Mouse (Mus musculus): ENCODE measurements around the gene Dctn5. TPM values are rescaled to one million over a fixed set of nuclear protein-coding genes. Genes with fewer than 3 reads are reported as not detected.

Gene Dctn5
- 10 to 100 TPM; 89.5 to 95.1 TPM for total RNA-seq (2021)
- long read RNA-seq, experiment 1, transcript Dctn5-201 (6 exons, 1,532 nt) = major isoform, 66 of 101 reads
- long read RNA-seq, experiment 1, transcript Dctn5-202 (5 exons, 2,506 nt) = minor isoform, 10 of 101 reads
- long read RNA-seq, experiment 1, partial matches to known transcripts = 1 of 101 reads
- long read RNA-seq, experiment 1, other reads (novel, unspliced or antisense) = 24 of 101 reads
- long read RNA-seq, experiment 2, transcript Dctn5-202 (5 exons, 2,506 nt) = minor isoform, 5 of 87 reads
- long read RNA-seq, experiment 2, transcript Dctn5-201 (6 exons, 1,532 nt) = major isoform, 55 of 87 reads
- long read RNA-seq, experiment 2, partial matches to known transcripts = 13 of 87 reads
- long read RNA-seq, experiment 2, other reads (novel, unspliced or antisense) = 14 of 87 reads

DNA sequence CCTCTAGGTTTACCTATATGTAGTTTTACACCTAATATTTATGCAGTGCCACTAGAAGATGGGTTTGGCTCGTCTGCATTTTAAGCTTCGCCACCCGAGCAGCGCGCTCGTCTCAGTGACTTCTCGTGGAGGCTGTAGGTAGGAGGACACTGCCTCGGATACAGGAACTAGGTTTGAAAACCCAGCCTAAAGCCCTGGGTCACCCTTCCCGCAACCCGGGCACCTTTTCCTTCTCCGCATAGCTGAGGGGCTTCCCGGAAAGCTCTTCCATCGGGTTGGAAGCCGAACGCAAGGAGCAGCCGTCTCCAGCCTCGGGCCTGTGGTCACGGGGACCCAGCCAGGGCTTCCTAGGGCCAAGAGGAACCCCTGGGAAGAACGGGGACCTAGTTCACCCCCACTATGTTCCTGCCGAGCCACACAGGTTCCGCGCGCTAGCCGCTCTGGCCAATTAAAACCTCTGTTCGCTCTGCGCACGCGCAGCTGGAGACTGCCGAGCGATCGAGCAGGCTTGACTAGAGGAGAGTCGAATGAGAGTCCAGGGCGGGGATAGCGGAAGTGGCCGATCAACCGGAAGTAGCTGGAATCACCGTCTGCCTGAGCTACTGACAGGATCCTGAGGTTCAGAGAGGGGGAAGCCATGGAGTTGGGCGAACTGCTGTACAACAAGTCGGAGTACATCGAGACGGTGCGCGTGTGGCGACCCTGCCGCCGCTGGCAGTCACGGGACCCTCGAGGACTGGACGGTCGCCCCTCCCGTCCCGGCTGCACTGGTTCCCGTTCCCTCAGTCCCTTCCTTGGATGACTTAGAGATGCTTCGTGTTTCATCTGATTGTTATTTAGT, at the start of gene Dctn5, which contains the start of gene Palb2:
Gene Dctn5 (plus strand): TSS at position 545 of the 841 bp plus-strand sequence.
Gene Palb2 (minus strand): TSS at position 489 of the 841 bp plus-strand sequence.
- DNase-seq (ENCODE audit: low spot score in 2 of 2) = peak; percentile 98 to 100

DNA sequence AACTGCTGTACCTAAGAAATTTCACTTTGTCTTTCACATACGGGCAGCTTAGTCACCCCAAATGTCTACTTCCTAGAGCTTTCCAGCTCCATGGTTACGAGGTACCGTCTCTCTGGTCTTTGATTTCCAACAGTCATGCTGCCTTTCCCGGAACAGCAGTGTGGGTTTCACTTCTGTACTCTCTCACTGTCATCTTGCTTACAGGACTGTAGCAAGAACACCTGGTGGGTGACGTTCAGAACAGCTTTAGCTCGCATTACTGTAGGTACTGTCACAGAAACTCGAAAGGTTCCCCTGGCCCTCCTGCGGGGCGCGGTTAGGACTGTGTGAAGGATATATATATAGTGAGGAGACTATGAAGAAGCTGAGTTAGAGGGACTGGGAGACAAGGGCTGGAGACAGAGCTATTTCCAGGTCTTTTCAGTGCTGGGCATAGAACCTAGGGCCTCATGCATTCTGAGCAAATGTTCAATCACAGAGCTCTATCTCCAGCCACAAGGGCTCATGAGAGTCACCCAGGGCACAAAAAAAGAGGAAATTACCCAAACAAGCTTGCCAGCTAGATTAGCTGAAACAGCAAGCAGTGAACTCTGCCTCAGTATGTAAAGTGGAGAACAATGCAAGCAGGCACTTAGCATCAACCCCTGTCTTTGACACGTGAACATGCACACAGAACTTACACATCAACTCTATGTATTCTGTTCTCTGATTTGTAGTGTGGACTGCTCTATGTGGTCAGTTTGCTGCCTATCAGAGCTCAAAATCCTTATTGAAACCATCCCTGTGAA, 45.5 kb upstream of the Dctn5 start:
- no peak for DNase-seq (ENCODE audit: low spot score in 2 of 2)

DNA sequence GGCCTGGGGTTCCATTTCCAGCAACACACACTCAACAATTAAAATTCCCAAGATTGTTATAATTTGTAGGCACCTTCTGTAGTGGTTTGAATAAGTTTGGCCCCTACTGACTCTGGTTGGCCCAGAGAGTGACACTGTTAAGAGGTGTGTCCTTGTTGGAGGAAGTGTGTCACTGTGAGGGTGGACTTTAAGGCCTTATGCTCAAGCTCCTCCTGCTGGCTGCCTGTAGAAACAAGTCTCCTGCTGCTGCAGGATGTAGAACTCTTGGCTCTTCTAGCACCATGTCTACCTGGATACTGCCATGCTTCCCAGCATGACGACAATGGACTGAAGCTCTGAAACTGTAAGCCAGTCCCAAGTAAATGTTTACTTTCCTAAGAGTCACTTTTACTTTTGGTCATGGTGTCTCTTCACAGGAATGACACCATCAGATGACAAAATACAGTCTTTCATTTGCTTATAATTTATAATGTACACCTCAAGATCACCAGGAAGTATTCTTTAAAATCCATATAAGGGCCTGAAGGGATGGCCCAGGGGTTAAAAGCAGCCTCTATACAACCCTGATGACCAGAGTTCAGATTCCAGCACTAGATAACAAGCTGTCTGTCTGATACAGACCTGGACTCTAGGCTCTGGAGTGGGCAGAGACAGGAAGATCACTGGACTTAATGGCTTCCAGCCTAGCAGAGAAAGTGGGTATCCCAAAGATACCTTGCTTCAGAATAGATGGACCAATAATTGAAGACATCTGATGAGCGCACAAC, 38.1 kb upstream of the Dctn5 start:
- no peak for DNase-seq (ENCODE audit: low spot score in 2 of 2)

DNA sequence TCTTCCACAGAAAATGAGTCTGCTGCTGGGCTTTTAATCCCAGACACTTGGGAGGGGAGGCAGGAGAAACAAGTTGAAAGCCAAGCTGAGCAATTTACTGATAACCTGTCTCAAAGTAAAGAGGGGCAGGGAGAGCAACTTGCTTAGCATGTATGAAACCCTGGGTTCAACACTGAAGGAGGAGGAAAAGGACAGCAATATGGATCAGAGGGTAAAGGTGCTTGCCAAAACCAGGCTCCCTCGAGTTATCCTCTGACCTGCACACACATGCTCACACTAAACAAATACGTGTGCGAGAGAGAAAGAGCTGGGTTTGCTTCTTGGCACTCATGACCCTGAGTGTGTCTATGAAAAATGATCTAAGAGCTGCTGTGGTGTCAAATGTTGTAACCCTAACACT, 34.8 kb upstream of the Dctn5 start:
- no peak for DNase-seq (ENCODE audit: low spot score in 2 of 2)

DNA sequence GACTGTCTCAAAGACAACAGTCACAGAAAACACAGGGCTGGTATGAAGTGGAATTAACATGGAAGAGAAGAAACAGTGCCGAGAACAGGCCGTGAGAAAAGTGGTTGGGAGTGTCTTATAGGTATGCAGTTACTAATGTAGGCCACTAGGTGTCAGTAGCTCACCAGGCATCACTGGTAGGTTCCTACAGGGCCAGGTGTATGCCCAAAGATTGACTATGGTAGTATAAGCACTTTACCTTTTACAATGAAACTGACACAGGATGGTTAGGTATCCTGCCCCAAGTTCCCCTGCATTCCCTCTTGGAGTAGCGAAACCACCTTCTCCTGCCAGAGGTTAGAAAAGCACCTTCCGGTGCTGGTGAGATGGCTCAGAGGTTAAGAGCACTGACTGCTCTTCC, 33.6 kb upstream of the Dctn5 start:
- DNase-seq (ENCODE audit: low spot score in 2 of 2) = peak; percentile 17 to 26

DNA sequence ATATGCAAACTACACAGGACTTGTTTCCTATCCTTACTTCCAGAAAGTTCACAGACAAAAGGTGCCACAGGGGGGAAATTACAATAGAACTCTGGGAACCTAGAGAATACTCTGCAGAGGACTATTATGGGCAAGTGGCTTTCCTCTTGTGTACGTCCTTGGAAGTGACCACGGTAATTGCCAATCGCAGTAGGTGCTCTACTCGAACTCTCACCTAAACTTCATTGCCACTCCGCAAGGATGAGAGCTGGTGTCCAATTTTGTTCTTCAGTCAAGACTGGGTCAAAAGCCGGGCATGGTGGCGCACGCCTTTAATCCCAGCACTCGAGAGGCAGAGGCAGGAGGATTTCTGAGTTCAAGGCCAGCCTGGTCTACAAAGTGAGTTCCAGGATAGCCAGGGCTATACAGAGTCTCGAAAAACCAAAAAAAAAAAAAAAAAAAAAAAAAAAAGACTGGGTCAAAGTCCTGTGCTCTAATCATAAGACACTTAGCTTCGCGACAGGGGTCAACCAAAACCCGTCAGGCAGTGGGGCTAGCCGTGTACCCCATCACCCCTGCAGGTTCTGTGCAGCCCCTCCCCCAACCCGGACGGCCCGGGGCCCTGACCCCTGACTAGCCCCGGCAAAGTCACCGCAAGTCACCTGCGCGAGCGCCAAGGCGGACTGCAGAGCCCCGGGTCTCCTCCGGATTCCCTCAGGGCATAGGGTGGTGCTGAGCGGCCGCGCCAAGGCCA, 31.7 kb upstream of the Dctn5 start:
- peak in 1 of 2 experiments; percentile 12 for DNase-seq (ENCODE audit: low spot score in 2 of 2)

DNA sequence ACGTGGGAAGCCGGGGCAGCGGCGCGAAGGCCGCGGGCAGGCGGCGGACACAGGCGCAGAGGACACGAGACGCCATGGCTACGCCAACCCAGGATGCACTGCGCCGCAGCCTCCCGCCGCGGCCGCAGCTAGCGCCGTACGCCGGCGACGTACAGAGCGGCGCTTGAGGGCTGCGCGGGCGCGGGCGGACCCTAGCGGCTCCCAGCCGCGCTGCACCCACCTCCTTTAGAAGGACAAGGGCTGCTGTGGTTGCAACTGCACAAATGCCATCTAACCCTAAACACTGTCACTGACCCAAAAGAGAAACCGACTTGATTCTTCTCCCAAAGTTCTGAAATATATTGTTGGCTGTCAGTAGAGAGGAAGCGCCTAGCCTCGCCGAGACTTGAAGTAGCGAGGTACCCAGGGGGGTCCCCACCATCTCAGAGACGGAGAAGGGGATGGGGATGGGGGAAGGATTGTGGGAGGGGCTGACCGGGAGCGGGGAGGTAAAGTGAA, 31.0 kb upstream of the Dctn5 start, which contains the start of gene Ndufab1:
Gene Ndufab1 (minus strand): TSS at position 140 of the 498 bp plus-strand sequence.
- peak; percentile 86 to 89 for DNase-seq (ENCODE audit: low spot score in 2 of 2)

DNA sequence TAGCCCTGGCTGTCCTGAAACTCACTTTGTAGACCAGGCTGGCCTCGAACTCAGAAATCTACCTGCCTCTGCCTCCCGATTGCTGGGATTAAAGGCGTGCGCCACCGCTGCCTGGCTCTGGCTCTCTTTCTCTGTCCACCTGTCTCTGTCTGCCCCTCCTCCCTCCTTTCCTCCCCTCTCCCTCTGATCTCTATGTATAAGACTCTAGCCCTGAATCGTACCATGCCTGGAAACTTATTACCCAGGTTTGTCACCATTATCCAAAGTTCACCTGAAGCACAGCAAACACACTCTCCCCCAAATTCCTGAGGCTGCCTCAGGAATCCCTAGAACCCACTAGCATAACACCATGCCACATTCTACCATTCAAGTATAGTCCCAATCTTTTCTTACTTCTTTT, 24.6 kb upstream of the Dctn5 start:
- DNase-seq (ENCODE audit: low spot score in 2 of 2) = no peak

DNA sequence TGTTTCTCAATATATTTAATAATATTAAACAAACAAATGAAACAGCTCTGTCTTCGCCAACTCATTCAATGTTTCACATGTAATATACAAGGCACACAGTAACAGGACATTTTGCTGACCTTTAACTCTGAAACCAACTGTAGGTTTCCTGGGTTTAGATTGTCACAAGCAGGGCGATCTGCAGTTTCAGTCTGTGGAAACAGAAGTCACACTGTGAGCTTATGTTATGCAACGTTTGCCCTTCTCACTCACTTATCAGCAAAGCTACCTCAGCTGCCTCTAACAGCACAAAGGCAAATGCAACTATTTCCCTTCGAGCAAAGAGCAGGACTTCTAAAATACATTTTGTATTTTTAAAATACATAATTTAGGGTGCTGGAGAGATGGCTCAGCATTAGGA, 9.3 kb upstream of the Dctn5 start:
- no peak for DNase-seq (ENCODE audit: low spot score in 2 of 2)

DNA sequence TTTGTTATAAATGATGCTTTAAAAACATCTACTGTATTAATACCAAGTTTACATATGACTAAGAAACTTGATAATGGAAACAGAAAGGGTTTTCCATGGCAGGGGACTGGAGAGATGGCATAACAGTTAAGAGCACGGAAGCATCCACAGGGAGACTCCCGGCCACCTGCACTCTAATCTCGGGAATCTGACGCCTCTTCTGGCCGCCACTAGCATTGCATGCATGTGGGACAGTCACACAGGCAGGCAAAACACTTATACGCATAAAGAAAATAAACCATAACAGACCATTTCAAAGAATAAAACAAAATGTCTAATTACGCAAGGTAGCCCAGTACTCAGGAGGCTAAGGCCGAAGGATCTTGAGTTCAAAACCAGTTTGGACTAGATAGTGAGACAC, 7.2 kb upstream of the Dctn5 start:
- DNase-seq (ENCODE audit: low spot score in 2 of 2) = no peak

DNA sequence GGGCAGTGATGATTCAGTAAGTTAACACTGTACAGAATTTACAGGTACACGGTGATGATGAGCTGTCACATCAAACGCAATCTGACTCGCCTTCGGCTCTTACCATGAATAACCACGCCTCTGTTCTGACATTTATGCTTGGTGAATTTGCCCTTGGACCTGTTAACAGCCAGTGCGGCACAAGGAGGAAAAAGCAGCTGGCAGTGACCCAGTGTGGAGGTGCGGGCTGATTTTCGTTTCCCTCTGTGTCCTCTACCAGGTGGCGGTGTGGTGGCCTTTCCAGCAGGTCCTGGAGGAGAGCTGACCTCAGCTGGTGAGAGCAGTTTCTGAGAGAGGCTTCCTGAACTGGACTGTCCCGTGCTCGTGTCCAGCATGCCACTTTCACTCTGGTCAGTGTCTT, 5.9 kb upstream of the Dctn5 start:
- no peak for DNase-seq (ENCODE audit: low spot score in 2 of 2)

DNA sequence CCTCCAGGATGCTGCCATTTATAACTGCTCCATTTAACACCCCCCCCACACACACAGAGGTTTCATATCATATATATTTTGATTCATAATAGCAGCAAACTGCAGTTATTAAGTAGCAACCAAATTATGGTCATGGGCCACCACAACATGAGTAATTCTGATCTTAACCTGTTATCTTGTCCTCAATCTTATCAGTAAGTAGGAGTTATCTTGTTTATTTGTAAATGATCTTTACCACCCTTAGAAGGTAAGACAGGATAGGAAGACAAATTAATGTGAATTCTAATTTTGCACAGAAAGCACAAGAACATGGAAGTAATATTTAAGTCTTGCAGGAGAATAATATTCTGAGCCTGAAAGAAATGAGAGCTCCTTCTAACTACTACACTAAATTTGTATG, 1.0 kb upstream of the Dctn5 start:
- no peak for DNase-seq (ENCODE audit: low spot score in 2 of 2)

DNA sequence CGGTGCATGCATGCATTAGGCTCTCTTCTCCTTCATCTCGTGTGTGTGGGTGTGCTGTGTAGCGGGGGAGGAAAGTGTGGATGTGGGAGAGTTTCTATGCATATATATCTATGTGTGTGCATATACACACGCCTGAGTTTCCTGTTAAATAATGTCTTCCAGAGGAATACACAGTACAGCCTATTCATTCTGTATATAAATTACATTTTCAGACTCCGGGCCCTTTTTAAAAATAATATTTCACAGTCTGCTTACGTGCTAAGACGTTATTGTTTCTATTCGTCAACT, 441 bp downstream of the Dctn5 start:
- no peak for DNase-seq (ENCODE audit: low spot score in 2 of 2)

DNA sequence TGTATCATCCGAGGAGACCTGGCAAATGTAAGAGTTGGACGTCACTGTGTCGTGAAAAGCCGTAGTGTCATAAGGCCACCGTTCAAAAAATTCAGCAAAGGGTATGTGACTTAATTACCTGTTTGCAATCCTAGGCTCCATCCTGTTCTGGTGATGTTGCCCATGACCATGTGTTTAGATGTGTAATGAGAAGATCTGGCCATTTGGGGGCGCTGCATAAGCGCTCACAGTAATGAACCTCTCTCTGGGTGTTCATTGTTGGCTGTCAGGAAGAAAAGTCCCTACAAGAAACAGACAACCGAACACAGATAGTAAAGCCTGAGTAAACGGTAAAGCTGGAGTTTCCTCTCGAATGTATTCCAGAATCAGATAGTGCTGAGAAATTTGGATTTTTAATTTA, 2.2 kb downstream of the Dctn5 start:
- no peak for DNase-seq (ENCODE audit: low spot score in 2 of 2)

DNA sequence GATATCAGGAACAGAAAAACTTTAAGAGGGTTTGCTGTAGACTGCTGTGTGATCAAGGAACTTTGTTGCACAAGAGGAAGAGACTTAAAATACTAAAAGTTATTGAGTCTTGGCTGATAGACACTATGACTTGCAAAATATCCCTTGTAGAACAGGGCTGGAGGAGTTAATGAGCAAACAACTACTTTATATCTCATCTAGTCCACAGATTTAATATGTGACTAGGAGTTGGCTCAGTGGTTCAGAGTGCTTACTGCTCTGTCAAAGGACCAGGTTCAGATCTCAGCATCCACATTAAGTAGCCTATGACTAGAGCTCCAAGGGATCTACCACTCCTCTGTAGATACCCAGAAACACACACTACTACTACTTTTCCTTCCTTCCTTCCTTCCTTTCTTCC, 4.2 kb downstream of the Dctn5 start:
- DNase-seq (ENCODE audit: low spot score in 2 of 2) = no peak

DNA sequence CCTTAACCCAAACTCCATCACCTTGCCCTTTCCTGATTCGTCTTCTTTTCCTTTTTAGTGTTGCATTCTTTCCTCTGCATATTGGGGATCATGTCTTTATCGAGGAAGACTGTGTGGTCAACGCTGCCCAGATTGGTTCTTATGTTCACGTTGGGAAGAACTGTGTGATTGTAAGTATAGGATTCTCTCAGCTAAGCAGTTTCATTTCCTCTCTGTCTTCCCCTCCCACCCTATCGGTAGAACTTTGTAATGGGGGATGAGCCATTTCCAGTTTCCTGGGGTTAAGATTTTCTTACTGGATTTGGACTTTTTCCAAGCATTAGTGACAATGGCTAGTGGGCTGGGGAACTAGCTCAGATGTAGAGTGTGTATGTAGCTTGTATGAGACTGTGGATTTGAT, 5.3 kb downstream of the Dctn5 start:
- no peak for DNase-seq (ENCODE audit: low spot score in 2 of 2)

DNA sequence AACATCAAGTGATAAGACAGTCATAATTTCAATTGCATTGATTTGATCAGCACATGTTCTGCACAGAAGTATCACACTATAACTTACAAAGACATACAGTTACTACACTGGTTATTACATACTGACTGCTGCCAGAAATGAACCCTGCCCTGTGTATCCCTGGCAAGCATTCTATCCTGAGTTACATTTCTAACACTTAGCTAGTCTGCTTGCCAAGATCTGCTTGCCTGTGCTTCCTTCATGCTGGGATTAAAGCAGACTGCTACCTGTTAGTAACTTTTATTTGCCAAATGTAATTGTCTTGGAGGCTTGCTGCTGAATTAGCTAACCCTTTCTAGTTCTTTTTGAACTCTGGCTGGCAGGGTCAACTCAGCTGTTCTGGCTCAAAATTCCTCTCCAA, 8.2 kb downstream of the Dctn5 start:
- no peak for DNase-seq (ENCODE audit: low spot score in 2 of 2)

DNA sequence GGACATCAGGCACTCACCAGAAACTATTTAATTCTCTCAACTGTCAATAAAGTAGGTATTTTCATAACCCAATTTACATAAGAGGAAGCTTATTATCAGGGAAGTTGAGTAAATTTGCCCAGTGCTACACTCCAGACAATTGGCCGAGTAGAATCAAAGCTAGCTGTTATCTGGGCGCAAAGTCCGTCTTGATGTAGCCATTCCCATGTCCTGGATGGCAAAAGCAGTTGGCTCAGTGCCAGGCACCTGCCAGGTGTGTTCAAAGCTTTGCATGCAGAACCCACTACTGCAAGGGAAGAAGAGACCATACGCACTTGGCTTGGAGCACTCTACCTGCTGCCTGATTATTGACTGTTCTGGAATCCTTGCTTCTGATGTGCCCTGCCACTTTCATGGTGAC, 19.6 kb downstream of the Dctn5 start:
- DNase-seq (ENCODE audit: low spot score in 2 of 2) = no peak

DNA sequence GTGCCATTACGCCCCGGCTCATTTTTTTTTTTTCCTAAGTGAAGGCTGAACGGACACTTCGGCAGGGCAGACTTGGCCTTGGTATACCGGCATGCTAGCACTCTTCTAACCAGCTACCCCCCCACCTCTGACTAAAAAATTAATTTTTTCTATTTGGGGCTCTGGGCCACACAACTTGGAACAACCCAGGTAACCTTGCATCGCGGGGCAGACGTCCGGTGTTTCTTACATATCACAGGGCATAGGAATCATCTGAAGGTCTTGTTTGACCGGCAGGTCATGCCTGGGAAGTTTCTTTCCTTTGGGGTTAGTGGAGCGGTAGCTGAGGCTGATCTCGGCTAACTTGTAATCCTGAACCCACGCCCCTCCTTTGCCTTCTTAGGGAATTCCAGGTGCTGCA, 25.6 kb downstream of the Dctn5 start:
- DNase-seq (ENCODE audit: low spot score in 2 of 2) = no peak
